Mouse (Mus musculus) naive thymus-derived CD4-positive, alpha-beta T cell, adult 2 months (primary cell): ENCODE results near the gene Tlk2.

Experiments
- DNase-seq: peaks from one replicate; pipeline ENCODE4 v3.0.0-alpha.2; 2011; ENCODE audit warnings: low read depth

Tlk2 gene

GRCm38 (mm10) chr11:105164516-105165510, 13.8 kb upstream of the Tlk2 start:
- DNase-seq = no peak

DNA sequence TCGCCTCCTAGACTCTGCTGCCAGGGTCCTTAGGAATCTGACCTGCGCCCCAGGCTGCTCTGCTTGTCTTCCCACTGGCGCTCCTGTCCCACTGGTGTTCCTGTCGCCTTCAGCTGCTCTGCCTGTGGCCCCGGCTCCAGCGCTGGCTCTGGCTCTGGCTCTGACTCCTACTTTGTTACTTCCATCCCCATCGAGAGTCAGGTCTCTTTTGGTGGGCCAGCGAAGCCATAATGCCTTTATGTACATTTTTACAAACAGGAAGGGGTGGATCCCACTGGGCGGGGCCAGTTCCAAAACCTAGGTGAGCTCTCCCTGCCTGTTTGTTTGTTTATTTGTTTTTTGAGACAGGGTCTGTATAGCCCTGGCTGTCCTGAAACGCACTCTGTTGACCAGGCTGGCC, 11.8 kb upstream of the Tlk2 start:
- DNase-seq = no peak

- no peak for DNase-seq
Measured at GRCm38 (mm10) chr11:105179523-105179922, 916 bp downstream of the Tlk2 start.

- peak; percentile 61 for DNase-seq
Measured at GRCm38 (mm10) chr11:105180471-105181091, 2.0 kb downstream of the Tlk2 start.

- peak; percentile 95 for DNase-seq
Measured at GRCm38 (mm10) chr11:105181126-105181637, 2.6 kb downstream of the Tlk2 start.

DNA sequence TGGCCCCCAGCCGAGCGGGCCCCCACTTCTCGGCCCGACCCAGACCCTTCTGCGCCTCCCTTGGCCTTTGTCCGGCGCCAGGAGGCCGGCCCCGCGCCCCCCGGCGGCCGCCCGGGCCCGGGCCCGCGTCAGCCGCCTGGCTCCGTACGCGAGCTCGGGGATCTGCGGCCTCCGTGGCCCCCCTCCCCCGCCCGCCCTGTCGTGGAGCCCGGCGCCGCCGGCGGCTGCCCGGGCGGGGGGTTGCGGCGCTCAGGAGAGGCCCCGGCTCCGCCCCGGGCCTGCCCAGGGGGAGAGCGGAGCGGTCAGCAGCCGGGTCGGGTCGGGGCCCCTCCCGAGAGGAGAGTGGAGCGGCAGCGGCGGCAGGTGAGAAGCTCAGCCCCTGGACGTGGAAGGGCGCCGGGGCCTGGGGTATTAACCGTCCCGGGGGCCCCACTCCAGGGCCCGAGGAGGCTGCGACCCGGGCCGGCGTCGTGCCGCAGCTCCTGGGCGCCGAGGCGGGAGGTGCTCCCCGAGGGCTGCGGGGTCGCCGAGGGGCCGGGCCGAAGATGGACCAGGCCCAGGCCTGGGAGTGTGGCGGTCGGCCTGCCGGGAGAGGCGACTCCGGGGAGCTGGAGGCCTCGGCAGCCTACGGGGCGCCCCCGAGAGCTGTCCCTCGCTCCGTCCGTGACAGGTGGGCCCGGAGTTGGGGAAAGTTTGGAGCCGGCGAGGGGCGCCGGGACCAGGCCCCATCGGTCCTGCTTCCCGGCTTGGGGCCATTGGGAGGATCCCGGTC, 3.3 kb downstream of the Tlk2 start:
- peak; percentile 69 for DNase-seq

DNA sequence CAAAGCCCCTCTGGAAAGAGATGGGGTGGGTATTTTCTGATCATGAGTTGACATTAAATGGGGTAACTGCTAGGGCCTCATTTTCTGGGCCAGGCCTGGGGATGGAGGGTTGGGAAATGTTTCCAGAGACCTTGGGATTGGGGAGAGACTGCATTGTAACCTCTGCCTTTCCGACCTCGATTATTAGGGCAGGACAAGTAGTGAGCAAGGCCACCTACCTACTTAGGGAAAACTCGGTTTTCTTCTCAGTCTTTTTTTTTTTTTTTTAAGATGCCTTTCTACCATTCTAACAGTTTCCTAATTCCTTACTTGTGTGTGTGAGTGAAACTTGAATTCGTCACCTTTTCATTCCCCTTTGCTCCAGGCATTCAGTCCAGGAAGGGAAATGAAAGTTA, 3.9 kb downstream of the Tlk2 start:
- DNase-seq = no peak

DNA sequence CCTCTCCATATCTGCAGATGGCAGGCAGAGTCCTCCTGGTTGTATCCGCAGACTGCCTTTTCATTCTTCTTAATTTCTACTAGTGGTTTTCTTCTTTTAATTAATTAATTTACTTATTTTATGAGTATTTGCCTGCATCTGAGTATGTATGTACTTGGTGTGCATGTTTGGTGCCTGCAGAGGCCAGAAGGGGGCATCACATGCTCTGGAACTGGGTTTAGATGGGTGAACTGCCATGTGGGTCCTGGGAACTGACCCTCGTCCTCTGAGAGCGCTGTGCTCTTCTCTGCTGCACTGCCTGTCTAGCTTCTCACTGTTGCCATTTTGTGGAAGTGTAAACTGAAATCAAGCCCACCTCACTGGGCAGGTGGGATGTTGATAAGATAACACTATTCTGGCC, 6.1 kb downstream of the Tlk2 start:
- DNase-seq = peak; percentile 28

DNA sequence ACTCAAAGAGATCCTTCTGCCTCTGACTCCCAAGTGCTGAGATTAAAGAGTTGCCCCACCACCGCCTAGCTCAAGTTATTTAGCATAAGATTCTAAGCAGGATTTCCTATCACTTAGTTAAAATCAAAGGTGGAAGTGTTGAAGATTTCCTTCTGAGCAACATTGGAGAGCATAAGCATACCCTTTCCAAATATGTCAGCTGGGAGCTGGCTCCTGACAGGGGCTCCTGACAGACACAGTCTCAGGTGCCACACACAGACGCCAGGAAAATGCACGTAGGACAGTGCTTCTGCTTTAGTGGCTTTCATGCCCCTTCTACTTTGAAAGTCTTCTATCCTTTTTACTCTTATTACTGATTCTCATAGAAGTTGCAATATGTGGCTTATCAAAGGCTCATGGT, 13.6 kb downstream of the Tlk2 start:
- DNase-seq = no peak

GRCm38 (mm10) chr11:105196893-105197662, 18.5 kb downstream of the Tlk2 start:
- DNase-seq = no peak

- peak; percentile 40 for DNase-seq
Measured at GRCm38 (mm10) chr11:105202403-105202802, 23.8 kb downstream of the Tlk2 start.

GRCm38 (mm10) chr11:105210007-105210406, 31.4 kb downstream of the Tlk2 start:
- DNase-seq = no peak

DNA sequence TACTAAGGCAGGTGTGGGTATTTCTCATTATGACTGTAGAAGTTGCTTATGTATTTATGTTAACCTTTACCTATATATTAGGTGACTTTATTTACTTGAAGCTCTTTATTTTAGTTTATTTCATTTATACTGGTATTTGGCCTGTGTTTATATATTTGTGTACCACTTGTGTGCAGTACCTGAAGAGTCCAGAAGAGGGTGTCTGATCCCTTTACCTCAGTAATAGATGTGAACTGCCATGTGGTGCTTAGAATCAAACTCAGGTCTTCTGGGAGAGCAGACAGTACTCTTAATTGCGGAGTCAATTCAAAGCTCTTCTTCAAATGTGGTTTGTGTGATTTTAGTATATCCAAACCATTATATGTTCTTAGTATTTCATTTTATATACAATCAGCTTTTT, 35.6 kb downstream of the Tlk2 start:
- peak; percentile 47 for DNase-seq

GRCm38 (mm10) chr11:105217771-105218170, 39.2 kb downstream of the Tlk2 start:
- no peak for DNase-seq

DNA sequence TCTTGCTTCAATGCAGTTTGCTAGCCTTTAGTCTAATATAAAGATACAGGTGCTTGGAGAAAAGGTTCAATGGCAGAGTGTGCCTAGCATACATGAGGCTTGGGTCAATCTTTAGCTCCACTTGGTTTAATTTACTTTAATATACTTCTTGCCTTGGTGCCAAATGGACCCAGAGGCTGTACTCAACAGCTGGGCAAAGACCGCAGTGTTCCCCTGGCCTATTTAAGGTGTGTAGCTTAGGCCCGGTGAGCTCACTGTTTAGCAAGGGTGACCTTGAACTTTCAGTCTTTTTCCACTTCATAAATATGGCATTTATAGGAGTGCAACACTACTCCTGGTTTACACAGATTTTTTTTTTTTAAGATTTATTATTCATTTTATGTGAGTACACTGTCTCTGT, 55.9 kb downstream of the Tlk2 start:
- DNase-seq = no peak

DNA sequence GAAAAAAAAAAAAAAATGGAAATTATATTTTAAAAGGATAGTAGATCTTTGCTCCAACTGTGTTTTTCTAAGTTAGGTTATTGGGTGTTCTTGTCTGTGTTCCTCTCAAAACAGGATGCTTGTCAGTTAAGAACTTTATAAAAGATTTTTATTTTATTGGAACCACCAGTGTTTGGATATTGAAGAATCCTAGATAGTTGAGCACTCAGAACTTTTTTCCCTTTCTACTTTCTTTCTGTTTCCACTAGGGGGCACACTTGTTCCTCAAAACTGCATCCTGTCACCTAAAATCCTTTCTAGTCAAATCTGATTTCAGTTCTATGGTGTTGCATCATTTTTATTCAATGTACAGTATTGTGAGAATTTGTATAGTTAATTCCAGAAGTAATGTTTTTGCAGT, 62.4 kb downstream of the Tlk2 start:
- peak; percentile 57 for DNase-seq

GRCm38 (mm10) chr11:105246369-105246768, 67.8 kb downstream of the Tlk2 start:
- no peak for DNase-seq

GRCm38 (mm10) chr11:105246785-105247184, 68.2 kb downstream of the Tlk2 start:
- DNase-seq = no peak

DNA sequence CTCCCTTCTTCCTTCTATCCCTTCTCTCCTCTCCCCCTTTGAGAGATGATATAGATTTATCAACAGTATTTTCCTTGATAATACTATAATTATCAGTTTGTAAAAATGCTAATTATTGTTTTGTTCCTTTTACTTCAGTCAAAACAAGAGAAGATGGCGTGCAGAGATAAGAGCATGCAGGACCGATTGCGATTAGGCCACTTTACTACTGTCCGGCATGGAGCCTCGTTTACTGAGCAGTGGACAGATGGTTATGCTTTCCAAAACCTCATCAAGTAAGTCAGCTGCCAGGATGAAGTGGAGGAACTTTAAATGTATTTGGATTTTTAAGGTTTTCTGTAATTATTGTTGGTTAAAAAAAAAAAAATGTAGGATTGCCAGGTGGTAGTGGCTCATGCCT, 68.7 kb downstream of the Tlk2 start:
- no peak for DNase-seq

DNA sequence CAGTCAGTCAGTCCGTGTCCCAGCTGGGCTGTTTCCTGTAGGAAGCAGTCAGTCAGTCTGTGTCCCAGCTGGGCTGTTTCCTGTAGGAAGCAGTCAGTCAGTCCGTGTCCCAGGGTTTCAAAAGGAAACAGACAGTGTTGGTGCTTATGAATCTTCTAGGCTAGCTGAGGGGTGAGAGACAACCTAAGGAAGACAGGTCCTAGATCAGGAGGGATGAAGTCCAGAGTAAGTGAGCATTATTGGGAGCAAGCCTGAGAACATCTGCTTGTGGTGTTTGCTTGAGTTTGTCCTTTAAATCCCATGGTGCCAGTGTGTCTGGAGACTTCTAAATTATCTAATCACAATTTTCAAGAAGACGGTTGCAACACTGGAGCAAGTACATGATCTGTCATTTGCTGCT, 81.1 kb downstream of the Tlk2 start:
- no peak for DNase-seq

GRCm38 (mm10) chr11:105261116-105261515, 82.5 kb downstream of the Tlk2 start:
- DNase-seq = no peak
